Mouse (Mus musculus) heart, embryonic 11.5 days (tissue): Measurements from ENCODE around the gene Rai1. TPM values are rescaled to one million over a fixed set of nuclear protein-coding genes. Genes with fewer than 3 reads are reported as not detected.

Experiments used
- ATAC-seq: fragments of 200-750 bp; cut with Nextera tagmentation; replicated peaks from 2 replicates; pipeline ENCODE4 v1.8.0; 2017; ENCODE audit warnings: moderate library complexity; ENCODE audit not compliant: insufficient number of reproducible peaks, low FRiP score, low TSS enrichment
- H3K27ac ChIP-seq: fragments of 300-500 bp; sonication (generic); 2 replicates; pipeline ENCODE4 v1.5.1; 2014; ENCODE audit warnings: mild to moderate bottlenecking, low read depth, low read length
- H3K27me3 ChIP-seq: fragments of 300-500 bp; sonication (generic); 2 replicates; pipeline ENCODE4 v1.6.1; 2014; ENCODE audit warnings: mild to moderate bottlenecking, low read length, mixed read lengths; ENCODE audit not compliant: control insufficient read depth, insufficient read depth
- H3K36me3 ChIP-seq: fragments of 300-500 bp; sonication (generic); 2 replicates; pipeline ENCODE4 v1.6.1; 2014; ENCODE audit warnings: mild to moderate bottlenecking, low read length, moderate library complexity, mixed read lengths; ENCODE audit not compliant: control insufficient read depth, insufficient read depth
- H3K4me1 ChIP-seq: fragments of 300-500 bp; sonication (generic); 2 replicates; pipeline ENCODE4 v1.6.1; 2014; ENCODE audit warnings: low read length; ENCODE audit not compliant: control insufficient read depth, insufficient read depth
- H3K4me2 ChIP-seq: fragments of 300-500 bp; sonication (generic); 2 replicates; pipeline ENCODE4 v1.6.1; 2014; ENCODE audit warnings: mild to moderate bottlenecking, moderate library complexity
- H3K4me3 ChIP-seq: fragments of 300-500 bp; sonication (generic); 2 replicates; pipeline ENCODE4 v1.5.1; 2014; ENCODE audit warnings: low read depth, low read length
- H3K9ac ChIP-seq: fragments of 300-500 bp; sonication (generic); 2 replicates; pipeline ENCODE4 v1.6.1; 2014; ENCODE audit warnings: mild to moderate bottlenecking, low read depth, low read length, moderate library complexity
- H3K9me3 ChIP-seq: fragments of 300-500 bp; sonication (generic); replicated peaks from 2 replicates; pipeline ENCODE4 v1.6.1; 2016; ENCODE audit warnings: low read length; ENCODE audit not compliant: control insufficient read depth
- WGBS: fragments of 180-500 bp; shearing (Covaris S2); extraction: QIAGEN DNeasy Blood & Tissue Kit; methylation state at CpG from one replicate; pipeline ENCODE4 v1.1.7; 2014; ENCODE audit not compliant: insufficient replicate concordance; 5-methylcytosine and 5-hydroxymethylcytosine counted together
- polyA plus RNA-seq: library from polyadenylated mRNA; unstranded; fragments of >200 nt; fragmentation: Nextera tagmentation; extraction: Ambion mirVana; gene quantifications from 2 replicates; pipeline ENCODE4 v1.2.1, GENCODE M21; 2014

The Rai1 gene
- polyA plus RNA-seq, 1 experiment from 2014 or later = 24.4 TPM

- Histone ChIP-seq H3K9ac (no peak overlapping the region), H3K27me3 (no peaks in the 10 kb centered on the region), H3K27ac (peak overlapping the region; percentile 50; the same call in 1 of the 2 replicates), H3K4me2 (no peak overlapping the region), H3K9me3 (no peaks in the 10 kb centered on the region), H3K4me3 (no peak overlapping the region), H3K4me1 (peaks cover 78% of the 10 kb centered on the region), H3K36me3 (no peaks in the 10 kb centered on the region)
- ATAC-seq = no peak
- WGBS = 77% methylated on average over 3 of the region's 3 CpGs
These were observed 67.3 kb downstream of the Rai1 start for GRCm38 (mm10) chr11:60172074-60172473.

DNA sequence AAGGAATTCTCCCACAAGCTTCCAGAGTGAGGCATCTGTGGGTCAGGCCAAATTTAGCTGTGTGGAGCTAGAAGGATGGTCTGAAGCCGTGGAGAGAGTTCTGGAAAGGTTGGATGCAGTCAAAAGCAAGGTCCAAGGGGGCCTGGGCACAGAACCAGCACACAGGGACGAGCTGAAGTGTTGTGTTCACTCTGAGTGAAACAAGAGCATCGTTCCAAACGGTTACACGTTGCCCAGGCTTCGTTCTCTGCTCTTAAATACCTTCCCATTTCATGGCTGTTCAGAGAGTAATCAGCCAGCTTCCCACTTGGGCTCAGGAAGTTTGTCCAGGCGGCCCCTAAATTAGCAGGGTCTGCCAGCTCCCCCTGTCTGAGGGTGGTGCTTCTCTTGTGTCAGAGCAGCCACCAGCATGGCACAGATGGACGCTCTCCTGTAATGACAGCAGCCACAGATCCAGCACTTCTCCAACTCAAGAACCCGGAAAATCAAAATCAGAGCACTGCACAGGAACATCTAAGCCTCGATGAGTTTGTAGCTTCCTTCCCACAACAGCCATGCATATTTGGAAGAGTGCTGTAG is 68.9 kb downstream of the Rai1 start:
- 66% methylated on average over 10 of the region's 10 CpGs for WGBS
- Histone ChIP-seq H3K27ac (no peak overlapping the region), H3K4me1 (peaks cover 78% of the 10 kb centered on the region), H3K4me2 (no peak overlapping the region), H3K36me3 (no peaks in the 10 kb centered on the region), H3K9me3 (no peaks in the 10 kb centered on the region), H3K27me3 (no peaks in the 10 kb centered on the region), H3K9ac (no peak overlapping the region), H3K4me3 (no peak overlapping the region)
- ATAC-seq = no peak

DNA sequence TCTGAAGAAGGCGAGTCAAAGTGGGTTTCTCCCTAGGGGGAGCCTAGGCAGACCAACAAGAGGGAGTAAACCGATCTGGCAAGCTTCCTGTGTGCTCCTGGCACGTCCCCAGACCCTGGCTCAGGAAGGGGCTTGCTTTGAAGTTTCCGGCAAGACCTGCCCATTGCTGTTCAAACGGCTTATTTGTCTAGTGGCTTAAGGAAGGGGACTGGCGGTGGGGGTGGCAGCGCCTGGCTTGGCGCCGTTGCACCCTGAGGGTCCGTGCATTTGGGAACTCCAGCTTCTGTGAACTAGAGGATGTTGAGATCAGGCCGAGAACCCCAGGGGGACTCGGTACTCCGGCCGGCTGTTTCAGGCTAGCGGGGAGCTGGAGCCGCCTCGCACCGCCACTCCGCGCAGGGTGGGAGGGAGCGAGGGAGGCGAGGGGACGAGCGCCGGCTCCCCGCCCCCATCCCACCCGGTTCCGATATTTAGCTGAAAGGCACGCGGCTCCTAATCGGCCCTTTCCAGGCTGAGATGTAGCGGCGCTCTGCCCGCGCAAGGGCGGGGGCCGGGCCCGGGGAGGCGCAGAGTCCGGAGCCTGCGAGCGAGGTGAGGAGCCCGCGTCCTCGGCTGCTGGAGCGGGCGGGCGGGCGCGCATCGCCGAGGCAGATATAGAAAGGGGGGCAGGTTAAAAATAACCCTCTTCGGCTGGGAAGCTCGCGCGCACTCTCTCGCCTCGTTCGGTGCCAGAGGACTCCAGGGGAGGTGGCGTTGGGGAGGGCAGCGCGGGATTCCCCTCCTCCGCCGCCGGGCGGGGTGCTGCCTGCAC is 70.8 kb downstream of the Rai1 start:
- no peaks in the 10 kb centered on the region for H3K9me3 ChIP-seq
- no peaks in the 10 kb centered on the region for H3K36me3 ChIP-seq
- peak overlapping the region; percentile 89 for H3K9ac ChIP-seq
- 1% methylated on average over 59 of the region's 66 CpGs for WGBS
- peak overlapping the region; percentile 100 for H3K4me2 ChIP-seq
- peak overlapping the region; percentile 98 for H3K27ac ChIP-seq
- peak overlapping the region; percentile 69 for H3K4me3 ChIP-seq
- H3K4me1 ChIP-seq = peaks cover 76% of the 10 kb centered on the region
- peak; percentile 64 for ATAC-seq
- no peaks in the 10 kb centered on the region for H3K27me3 ChIP-seq

DNA sequence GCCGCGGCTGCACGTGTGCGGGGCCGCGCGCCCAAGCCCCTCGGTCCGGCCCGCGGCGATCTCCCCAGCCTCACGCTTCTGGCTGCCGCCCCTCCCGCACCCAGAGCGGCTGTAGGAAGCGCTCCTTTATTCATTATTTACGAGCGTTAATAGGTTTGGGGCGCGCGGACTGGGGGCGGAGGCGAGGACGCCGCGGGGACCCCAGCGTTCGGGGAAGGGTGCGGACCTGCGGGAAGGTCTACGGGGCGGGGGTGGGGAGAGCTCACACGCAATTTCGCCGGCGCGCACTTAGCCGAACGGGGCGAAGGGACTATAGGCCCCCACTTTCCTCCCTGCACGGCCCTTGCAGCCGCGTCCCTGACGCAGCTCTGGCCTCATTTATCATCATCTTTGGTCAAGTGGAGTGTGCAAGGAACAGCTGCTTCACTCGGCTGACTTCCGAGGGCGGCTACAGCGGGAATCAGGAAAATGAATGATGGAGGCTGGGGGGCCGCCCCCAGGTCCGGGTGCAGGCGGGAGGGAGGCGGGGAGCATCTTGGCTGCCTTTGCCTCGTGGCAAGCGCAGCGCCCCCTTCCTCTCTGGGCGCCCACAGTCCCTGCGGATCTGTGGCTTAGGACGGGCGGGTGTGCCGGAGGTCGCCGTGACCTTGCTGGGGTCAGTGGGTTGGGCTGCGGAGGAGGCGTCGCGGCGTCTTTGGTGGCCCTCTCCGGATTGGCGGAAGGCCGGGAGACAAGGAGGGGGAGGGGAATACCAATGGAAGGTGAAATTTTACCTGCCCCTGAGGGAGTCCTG is 71.6 kb downstream of the Rai1 start:
- ATAC-seq = peak; percentile 36
- Histone ChIP-seq H3K4me1 (peaks cover 78% of the 10 kb centered on the region), H3K27me3 (no peaks in the 10 kb centered on the region), H3K9me3 (no peaks in the 10 kb centered on the region), H3K27ac (peak overlapping the region; percentile 98), H3K4me3 (peak overlapping the region; percentile 69), H3K36me3 (no peaks in the 10 kb centered on the region), H3K4me2 (peak overlapping the region; percentile 100), H3K9ac (peak overlapping the region; percentile 89)
- WGBS = 1% methylated on average over 60 of the region's 71 CpGs

- ATAC-seq = peak; percentile 7; the same call in 1 of the 2 replicates
- peak overlapping the region; percentile 100 for H3K4me2 ChIP-seq
- peak overlapping the region; percentile 69 for H3K4me3 ChIP-seq
- peak overlapping the region; percentile 89 for H3K9ac ChIP-seq
- 1% methylated on average over 42 of the region's 42 CpGs for WGBS
- no peaks in the 10 kb centered on the region for H3K9me3 ChIP-seq
- no peaks in the 10 kb centered on the region for H3K36me3 ChIP-seq
- no peaks in the 10 kb centered on the region for H3K27me3 ChIP-seq
- H3K27ac ChIP-seq = peak overlapping the region; percentile 98
- peaks cover 78% of the 10 kb centered on the region for H3K4me1 ChIP-seq
These were observed 72.3 kb downstream of the Rai1 start for GRCm38 (mm10) chr11:60176975-60177657.

GRCm38 (mm10) chr11:60178005-60178404 is 73.2 kb downstream of the Rai1 start:
- Histone ChIP-seq H3K4me1 (peaks cover 76% of the 10 kb centered on the region), H3K27me3 (no peaks in the 10 kb centered on the region), H3K27ac (peak overlapping the region; percentile 98), H3K36me3 (no peaks in the 10 kb centered on the region), H3K4me3 (no peak overlapping the region), H3K4me2 (peak overlapping the region; percentile 100), H3K9ac (peak overlapping the region; percentile 89; the same call in 1 of the 2 replicates), H3K9me3 (no peaks in the 10 kb centered on the region)
- whole genome bisulfite sequencing = 54% methylated on average over 6 of the region's 6 CpGs
- ATAC-seq = no peak

DNA sequence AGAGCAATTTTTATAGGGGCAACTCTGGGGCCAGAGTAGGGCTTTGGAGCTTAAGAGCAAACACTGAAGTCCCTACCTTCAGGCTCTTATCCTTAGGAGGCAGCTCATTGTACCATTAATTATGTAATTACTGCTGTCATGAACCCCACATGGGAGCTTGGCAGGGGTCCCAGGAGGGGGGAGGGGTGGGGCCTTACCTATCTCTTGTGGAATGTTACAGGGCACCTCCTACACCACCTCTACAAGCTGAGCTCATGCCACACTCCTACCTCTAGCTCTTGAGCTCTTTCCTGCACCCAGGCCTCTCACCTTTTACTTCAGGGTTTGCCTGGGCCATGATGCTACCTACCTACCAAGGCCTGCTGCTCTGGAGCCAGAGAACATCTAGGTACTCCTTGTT is 73.7 kb downstream of the Rai1 start:
- Histone ChIP-seq H3K27ac (peak overlapping the region; percentile 98; the same call in 1 of the 2 replicates), H3K36me3 (no peaks in the 10 kb centered on the region), H3K27me3 (no peaks in the 10 kb centered on the region), H3K4me3 (no peak overlapping the region), H3K4me2 (peak overlapping the region; percentile 100; the same call in 1 of the 2 replicates), H3K9me3 (no peaks in the 10 kb centered on the region), H3K4me1 (peaks cover 76% of the 10 kb centered on the region), H3K9ac (peak overlapping the region; percentile 12; the same call in 1 of the 2 replicates)
- no peak for ATAC-seq

DNA sequence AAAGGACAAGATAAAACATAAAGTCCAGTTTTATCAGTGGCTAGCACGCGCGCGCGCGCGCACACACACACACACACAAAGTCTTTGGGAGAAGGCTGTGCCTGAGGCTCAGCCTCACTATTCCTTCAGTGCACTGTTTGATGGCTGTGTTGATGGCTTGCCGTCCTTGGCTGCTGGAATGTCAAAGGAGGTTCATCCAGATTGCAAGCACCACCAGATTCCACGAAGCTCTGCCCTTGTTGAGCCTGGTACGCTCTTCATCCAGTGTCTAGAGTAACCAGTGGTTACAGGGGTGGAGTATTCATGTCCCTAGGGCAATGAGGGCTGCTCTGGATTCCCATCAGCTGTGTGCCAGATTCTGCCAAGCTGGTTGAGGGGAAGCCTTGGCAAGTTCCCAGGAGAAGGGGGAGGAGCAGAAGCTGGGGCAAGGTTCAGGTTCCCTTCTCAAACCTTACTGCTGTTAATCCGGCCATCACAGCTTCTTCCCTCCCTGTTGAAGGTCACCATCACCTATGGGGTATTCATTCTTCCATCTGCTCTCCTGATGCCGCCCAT is 77.4 kb downstream of the Rai1 start:
- Histone ChIP-seq H3K27me3 (no peaks in the 10 kb centered on the region), H3K27ac (peak overlapping the region; percentile 13), H3K9ac (no peak overlapping the region), H3K9me3 (no peaks in the 10 kb centered on the region), H3K4me2 (no peak overlapping the region), H3K4me3 (no peak overlapping the region), H3K4me1 (peaks cover 82% of the 10 kb centered on the region), H3K36me3 (peaks cover 20% of the 10 kb centered on the region)
- WGBS = 75% methylated on average over 12 of the region's 12 CpGs
- ATAC-seq = no peak
